Mouse (Mus musculus) neural tube, embryonic 13.5 days (tissue): ENCODE measurements around the gene Gpbar1. TPM values are rescaled to one million over a fixed set of nuclear protein-coding genes. Genes with fewer than 3 reads are reported as not detected.
A peak's percentile ranks its signal among the peaks of the same experiment; 100 is the strongest.

ENCODE experiments used
- ATAC-seq: fragments of 200-750 bp; cut with Nextera tagmentation; 2 replicates; pipeline ENCODE4 v1.8.0; 2017; ENCODE audit warnings: low read depth, mild to moderate bottlenecking, moderate TSS enrichment, moderate library complexity
- H3K27ac ChIP-seq: fragments of 300-500 bp; sonication (generic); replicated peaks from 2 replicates; pipeline ENCODE4 v1.5.1; 2015; ENCODE audit warnings: moderate library complexity, mild to moderate bottlenecking, inconsistent platforms
- H3K27me3 ChIP-seq: fragments of 300-500 bp; sonication (generic); 2 replicates; pipeline ENCODE4 v1.6.1; 2015; ENCODE audit warnings: mild to moderate bottlenecking, inconsistent platforms
- H3K36me3 ChIP-seq: fragments of 300-500 bp; sonication (generic); 2 replicates; pipeline ENCODE4 v1.6.1; 2015; ENCODE audit warnings: mild to moderate bottlenecking, inconsistent platforms
- H3K4me1 ChIP-seq: fragments of 300-500 bp; sonication (generic); replicated peaks from 2 replicates; pipeline ENCODE4 v1.6.1; 2015; ENCODE audit warnings: inconsistent platforms
- H3K4me2 ChIP-seq: fragments of 300-500 bp; sonication (generic); 2 replicates; pipeline ENCODE4 v1.6.1; 2015; ENCODE audit warnings: inconsistent platforms, mild to moderate bottlenecking, moderate library complexity
- H3K4me3 ChIP-seq: fragments of 300-500 bp; sonication (generic); 2 replicates; pipeline ENCODE4 v1.5.1; 2015; ENCODE audit warnings: mild to moderate bottlenecking, inconsistent platforms
- H3K9ac ChIP-seq: fragments of 300-500 bp; sonication (generic); 2 replicates; pipeline ENCODE4 v1.6.1; 2015; ENCODE audit warnings: moderate library complexity, mild to moderate bottlenecking, inconsistent platforms
- H3K9me3 ChIP-seq: fragments of 300-500 bp; sonication (generic); 2 replicates; pipeline ENCODE4 v1.6.1; 2016; ENCODE audit warnings: inconsistent platforms
- WGBS: fragments of 180-500 bp; shearing (Covaris S2); methylation state at CpG from one replicate; pipeline ENCODE4 v1.1.7; 2015; 5-methylcytosine and 5-hydroxymethylcytosine counted together
- polyA plus RNA-seq: library from polyadenylated mRNA; unstranded; fragments of >200 nt; fragmentation: Nextera tagmentation; extraction: Ambion mirVana; gene quantifications from 2 replicates; pipeline ENCODE4 v1.2.1, GENCODE M21; 2015

The Gpbar1 gene
- polyA plus RNA-seq, 1 experiment from 2014 or later, result not detected

DNA sequence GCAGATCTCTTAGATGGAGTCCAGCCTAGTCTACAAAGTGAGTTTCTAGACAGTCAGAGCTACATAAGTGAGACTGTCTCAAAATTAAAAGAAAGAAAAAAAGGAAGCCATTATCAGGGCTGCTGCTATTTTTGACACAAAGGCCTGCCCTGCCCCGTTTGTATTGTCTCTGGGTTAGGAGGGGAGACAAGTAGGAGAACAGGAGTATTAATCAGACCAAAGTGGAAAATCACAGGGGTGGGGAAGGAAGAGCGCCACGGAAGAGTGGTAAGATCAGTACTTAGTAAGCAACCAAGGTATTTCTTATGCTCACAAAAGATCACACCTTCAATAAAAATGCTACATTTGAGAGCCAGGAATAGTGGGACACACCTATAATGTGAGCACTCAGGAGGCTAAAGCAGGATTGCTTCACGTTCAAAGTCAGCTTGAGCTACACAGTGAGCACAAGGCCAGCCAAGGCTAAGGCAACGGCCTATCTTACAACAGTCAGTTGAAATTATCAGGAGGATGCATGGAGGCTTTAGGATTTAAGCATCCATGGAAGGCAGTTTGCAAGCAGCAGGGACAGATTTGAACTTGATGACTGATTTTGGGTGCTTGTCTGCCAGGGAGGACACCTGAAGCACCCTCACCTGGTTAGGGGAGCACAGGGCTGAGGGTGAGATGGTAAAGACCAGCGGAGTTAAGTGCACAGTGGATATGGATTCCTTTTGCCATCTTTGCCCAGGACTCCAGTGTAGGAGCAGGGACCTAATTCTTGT lies 22.2 kb downstream of the Gpbar1 start:
- 85% methylated on average over 6 of the region's 6 CpGs for WGBS
- no peak overlapping the region for H3K4me2 ChIP-seq
- peaks cover 31% of the 10 kb centered on the region for H3K4me1 ChIP-seq
- H3K27ac ChIP-seq, result no peak overlapping the region
- no peak overlapping the region; the same call in 1 of the 2 replicates for H3K9ac ChIP-seq
- peaks cover 36% of the 10 kb centered on the region for H3K27me3 ChIP-seq
- H3K36me3 ChIP-seq, result peaks cover 8% of the 10 kb centered on the region; the same call in 1 of the 2 replicates
- no peak for ATAC-seq
- no peak overlapping the region for H3K4me3 ChIP-seq
- no peaks in the 10 kb centered on the region for H3K9me3 ChIP-seq

DNA sequence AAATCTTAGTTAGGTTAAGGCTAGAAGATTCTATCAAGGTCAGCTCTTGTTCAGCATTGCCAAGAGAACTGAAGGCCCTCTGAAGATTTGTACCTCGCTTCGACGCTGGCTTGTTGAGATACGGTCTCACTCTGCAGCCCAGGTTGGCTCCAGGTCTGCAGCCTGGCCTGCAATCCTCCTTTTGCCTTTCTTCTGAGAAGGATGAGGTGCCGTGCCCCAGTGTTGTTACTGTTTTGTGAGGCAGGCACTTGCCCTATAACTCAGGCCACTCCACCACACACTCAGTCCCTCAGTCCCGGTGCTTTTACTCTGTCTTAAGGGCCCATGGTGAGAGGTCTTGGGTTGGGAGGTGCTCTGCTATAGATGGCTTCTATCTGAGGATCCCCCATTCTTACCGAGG lies 23.9 kb downstream of the Gpbar1 start:
- no peak overlapping the region for H3K9ac ChIP-seq
- H3K4me1 ChIP-seq, result peaks cover 14% of the 10 kb centered on the region
- no peaks in the 10 kb centered on the region for H3K9me3 ChIP-seq
- H3K4me3 ChIP-seq, result no peak overlapping the region
- H3K27me3 ChIP-seq, result peaks cover 36% of the 10 kb centered on the region
- H3K4me2 ChIP-seq, result no peak overlapping the region
- H3K27ac ChIP-seq, result no peak overlapping the region
- H3K36me3 ChIP-seq, result no peaks in the 10 kb centered on the region; the same call in 1 of the 2 replicates
- no peak for ATAC-seq
- 88% methylated on average over 7 of the region's 7 CpGs for WGBS

DNA sequence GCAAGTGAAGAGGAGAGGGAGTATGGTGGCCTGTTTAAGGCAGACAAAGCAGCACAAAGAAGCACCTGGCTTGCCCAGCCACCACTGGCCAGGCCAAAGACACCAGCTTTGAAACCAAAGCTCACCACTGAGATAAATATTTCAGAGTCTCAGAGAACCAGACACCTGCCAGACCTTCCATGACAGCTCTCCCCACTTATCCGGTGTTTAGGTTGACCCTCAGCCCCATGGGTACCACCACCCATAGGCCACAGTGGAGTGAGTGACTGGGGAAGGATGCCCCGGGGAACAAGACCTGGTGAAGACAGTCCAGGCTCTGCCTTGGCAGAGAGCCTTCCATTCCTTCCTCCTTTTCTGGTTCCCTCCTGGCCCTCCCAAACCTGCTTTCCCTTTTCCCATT lies 24.5 kb downstream of the Gpbar1 start:
- WGBS, result 79% methylated on average over 2 of the region's 2 CpGs
- peaks cover 36% of the 10 kb centered on the region for H3K27me3 ChIP-seq

DNA sequence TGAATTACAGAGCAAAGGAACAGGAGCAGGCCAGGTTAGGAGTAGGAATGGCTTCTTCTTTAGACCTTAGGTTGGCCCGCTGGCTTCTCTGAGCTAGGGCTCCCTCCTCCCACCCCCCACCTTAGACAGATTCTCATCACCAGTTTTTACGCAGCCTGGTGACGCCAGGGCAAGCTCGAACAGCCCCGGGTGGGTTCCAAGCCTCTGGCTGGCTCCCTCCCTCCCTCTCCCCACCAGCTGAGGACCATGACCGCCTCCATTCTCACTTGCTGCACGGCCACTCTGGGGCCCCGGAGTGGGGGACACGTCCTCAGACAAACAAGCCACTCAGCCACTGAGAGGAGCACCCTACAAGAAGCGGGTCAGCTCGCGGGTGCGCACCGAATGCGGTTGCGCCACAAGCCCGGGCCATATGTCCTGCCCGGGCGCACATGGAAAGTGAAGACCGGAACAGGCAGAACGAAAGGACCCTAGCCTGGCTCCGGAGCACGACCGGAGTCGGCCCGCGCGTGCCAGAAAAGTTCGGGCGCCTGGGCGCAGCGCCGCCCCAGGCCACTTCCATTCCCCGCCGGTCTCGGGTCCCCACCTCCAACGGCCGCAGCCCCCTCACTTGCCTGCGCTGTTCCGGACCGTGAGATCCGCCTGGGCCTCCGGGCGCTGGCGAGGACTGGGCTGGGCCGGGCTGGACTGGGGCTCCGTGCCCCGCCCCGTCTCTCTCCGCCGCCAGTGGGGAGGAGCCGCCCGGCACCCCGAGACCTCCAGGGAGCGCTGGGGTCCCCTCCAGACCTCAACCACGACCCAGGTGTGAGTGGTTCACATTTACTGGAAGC lies 25.4 kb downstream of the Gpbar1 start:
- Histone ChIP-seq H3K27ac (peak overlapping the region; percentile 67), H3K9me3 (no peaks in the 10 kb centered on the region), H3K9ac (peak overlapping the region; percentile 70), H3K4me2 (peak overlapping the region; percentile 68), H3K27me3 (peaks cover 36% of the 10 kb centered on the region), H3K4me1 (peaks cover 9% of the 10 kb centered on the region), H3K4me3 (peak overlapping the region; percentile 48), H3K36me3 (no peaks in the 10 kb centered on the region; the same call in 1 of the 2 replicates)
- ATAC-seq, result peak; percentile 86
- WGBS, result under 1% methylated on average over 56 of the region's 56 CpGs

More for the DNA sequence above, 24.5 kb downstream of the Gpbar1 start:
- H3K9me3 ChIP-seq, result no peaks in the 10 kb centered on the region
- peaks cover 9% of the 10 kb centered on the region for H3K4me1 ChIP-seq
- H3K36me3 ChIP-seq, result no peaks in the 10 kb centered on the region; the same call in 1 of the 2 replicates
- H3K4me2 ChIP-seq, result peak overlapping the region; percentile 68; the same call in 1 of the 2 replicates
- no peak overlapping the region for H3K4me3 ChIP-seq
- no peak overlapping the region for H3K9ac ChIP-seq
- H3K27ac ChIP-seq, result no peak overlapping the region
- ATAC-seq, result no peak

DNA sequence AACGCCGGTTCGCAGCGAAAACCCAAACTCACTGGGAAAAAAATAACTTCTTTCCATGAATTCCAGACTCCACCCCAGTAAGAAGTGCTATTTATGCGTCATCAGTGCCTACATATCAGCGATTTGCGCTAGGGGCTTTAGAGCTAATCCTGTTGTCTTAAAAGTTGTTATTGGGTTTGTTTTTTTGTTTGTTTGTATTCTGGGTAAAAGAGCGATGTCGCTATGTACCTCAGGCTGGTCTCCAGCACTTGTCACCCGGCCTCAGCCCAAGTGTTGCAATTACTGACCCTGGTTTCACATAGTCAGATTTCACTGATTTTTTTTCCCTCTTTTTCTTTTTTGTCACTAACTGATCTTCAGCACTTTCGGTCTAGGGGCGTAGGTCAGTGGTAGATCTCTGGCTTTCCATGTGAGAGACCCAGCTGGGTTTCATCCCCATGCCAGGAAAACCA lies 26.0 kb downstream of the Gpbar1 start:
- H3K36me3 ChIP-seq, result no peaks in the 10 kb centered on the region; the same call in 1 of the 2 replicates
- WGBS, result 10% methylated on average over 12 of the region's 12 CpGs
- H3K27me3 ChIP-seq, result peaks cover 36% of the 10 kb centered on the region
- H3K4me3 ChIP-seq, result peak overlapping the region; percentile 48
- H3K9ac ChIP-seq, result peak overlapping the region; percentile 70
- H3K4me1 ChIP-seq, result peaks cover 9% of the 10 kb centered on the region
- H3K4me2 ChIP-seq, result peak overlapping the region; percentile 68
- H3K27ac ChIP-seq, result peak overlapping the region; percentile 67; the same call in 1 of the 2 replicates
- no peaks in the 10 kb centered on the region for H3K9me3 ChIP-seq
- ATAC-seq, result no peak

DNA sequence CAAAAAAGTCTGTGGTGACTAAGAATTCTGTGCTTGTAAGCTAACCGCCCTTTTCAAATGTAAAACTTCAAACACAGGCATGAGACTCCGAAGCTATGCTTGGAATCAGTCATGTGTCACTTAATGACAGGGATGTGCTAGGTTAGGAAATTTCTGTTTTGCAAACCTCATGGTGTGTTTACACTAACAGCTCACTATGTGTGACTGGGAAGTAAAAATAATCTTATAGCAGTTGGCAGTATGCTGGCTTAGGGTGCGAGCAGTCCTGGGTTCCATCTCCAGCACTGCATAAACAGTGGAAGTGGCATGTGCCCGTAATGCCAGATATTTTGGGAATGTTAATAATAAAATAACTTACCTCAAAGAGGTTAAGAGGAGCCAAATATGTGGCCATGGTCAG lies 26.6 kb downstream of the Gpbar1 start:
- Histone ChIP-seq H3K36me3 (no peaks in the 10 kb centered on the region; the same call in 1 of the 2 replicates), H3K4me1 (peaks cover 9% of the 10 kb centered on the region), H3K4me2 (no peak overlapping the region), H3K27me3 (peaks cover 36% of the 10 kb centered on the region), H3K4me3 (no peak overlapping the region), H3K9ac (no peak overlapping the region), H3K9me3 (no peaks in the 10 kb centered on the region), H3K27ac (no peak overlapping the region)
- WGBS, result 70% methylated on average over 4 of the region's 4 CpGs
- ATAC-seq, result no peak

DNA sequence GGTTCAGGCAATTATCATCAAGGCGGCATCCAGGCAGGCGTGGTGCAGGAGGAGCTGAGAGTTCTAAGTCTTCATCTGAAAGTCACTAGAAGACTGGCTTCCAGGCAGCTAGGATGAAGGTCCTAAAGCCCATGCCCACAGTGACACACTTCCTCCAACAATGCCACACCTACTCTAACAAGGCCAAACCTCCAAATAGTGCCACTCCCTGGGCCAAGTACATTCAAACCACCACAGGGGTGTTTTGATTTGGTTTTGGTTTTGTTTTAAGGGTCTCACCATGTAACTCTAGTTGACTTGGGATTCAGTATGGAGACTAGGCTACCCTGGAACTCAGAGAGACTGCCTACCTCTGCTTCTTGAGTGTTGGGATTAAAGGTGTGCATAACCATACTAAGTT lies 27.2 kb downstream of the Gpbar1 start, which contains the start of gene Tmbim1:
TSS of gene Tmbim1 (minus strand) at position 101 of the 400 bp plus-strand sequence.
- H3K36me3 ChIP-seq, result no peaks in the 10 kb centered on the region; the same call in 1 of the 2 replicates
- no peak for ATAC-seq
- H3K27me3 ChIP-seq, result peaks cover 36% of the 10 kb centered on the region
- no peak within 1 kb of the TSS for H3K9ac ChIP-seq
- peak within 1 kb of the TSS; percentile 68 for H3K4me2 ChIP-seq
- 73% methylated on average over 2 of the region's 2 CpGs for WGBS
- no peaks in the 10 kb centered on the region for H3K9me3 ChIP-seq
- H3K4me1 ChIP-seq, result peaks cover 9% of the 10 kb centered on the region
- peak within 1 kb of the TSS; percentile 48; the same call in 1 of the 2 replicates for H3K4me3 ChIP-seq
- H3K27ac ChIP-seq, result no peak within 1 kb of the TSS

DNA sequence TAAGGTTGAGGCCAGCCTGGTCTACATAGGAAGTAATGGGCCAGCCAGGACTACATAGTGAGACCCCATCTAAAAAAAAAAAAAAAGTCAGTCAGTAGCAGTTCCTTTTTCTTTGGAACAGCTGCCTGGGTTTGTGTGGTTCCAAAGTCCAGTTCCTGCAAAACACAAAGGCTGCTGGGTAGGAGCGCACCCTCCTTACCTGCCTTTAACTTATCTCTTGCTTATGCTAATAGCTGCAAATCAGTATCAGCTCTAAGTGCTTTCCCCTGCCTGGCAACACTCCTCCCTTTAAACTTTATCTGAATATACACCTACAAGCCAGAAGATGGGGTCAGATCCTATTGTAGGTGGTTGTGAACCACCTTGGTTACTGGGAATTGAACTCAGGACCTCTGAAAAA lies 28.8 kb downstream of the Gpbar1 start:
- Histone ChIP-seq H3K27ac (no peak overlapping the region), H3K36me3 (no peaks in the 10 kb centered on the region), H3K4me2 (no peak overlapping the region), H3K4me3 (no peak overlapping the region), H3K4me1 (peaks cover 9% of the 10 kb centered on the region), H3K9ac (no peak overlapping the region), H3K9me3 (no peaks in the 10 kb centered on the region), H3K27me3 (peaks cover 29% of the 10 kb centered on the region)
- 97% methylated on average over 1 of the region's 1 CpGs for WGBS
- no peak for ATAC-seq

DNA sequence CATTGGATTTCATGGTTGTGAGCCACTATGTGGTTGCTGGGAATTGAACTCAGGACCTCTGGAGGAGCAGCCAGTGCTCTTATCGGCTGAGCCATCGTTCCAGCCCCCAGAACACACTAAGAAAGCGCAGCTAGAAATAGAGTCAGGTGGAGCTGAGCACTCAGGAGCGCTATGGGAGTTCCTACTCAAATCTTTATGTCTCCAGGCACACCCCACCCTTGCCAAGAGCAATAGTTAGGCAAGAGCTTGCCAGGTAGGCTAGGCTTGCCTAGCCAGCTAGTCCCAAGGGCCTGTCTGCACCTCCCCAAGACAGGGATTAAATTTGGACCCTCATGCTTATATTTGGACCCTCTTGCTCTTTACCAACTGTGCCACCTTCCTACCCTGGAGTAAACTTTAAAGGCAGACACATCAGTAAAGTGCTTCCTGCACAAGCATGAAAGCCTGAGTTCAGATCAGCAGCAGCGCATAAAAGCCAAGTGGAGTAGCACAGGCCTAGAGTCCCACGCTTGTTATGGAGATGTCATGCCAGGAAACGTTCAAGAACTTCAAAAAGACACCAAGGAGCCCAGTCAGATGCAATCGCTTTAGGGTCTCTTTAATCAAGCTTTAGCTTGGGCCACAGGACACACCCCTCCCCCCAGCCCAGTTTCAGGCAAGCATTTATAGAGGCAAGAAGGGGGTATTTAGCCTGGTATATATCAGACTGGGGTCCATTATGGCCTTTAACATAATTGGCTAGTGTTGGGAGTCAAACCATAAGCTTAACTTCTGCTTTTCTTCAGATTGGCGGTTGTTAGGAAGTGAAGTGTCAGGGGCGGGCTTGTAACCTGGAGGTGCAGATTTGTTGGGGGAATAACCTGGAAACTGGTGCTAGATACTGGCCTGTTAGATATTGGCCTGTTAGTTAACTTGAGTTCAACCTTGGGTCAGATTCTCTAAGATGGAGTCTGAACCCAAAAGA lies 29.9 kb downstream of the Gpbar1 start:
- H3K27ac ChIP-seq, result no peak overlapping the region
- H3K36me3 ChIP-seq, result no peaks in the 10 kb centered on the region
- H3K9me3 ChIP-seq, result no peaks in the 10 kb centered on the region
- 61% methylated on average over 10 of the region's 10 CpGs for WGBS
- no peak overlapping the region for H3K9ac ChIP-seq
- ATAC-seq, result no peak
- no peak overlapping the region for H3K4me2 ChIP-seq
- H3K4me3 ChIP-seq, result no peak overlapping the region
- H3K27me3 ChIP-seq, result peaks cover 18% of the 10 kb centered on the region
- peaks cover 9% of the 10 kb centered on the region for H3K4me1 ChIP-seq

DNA sequence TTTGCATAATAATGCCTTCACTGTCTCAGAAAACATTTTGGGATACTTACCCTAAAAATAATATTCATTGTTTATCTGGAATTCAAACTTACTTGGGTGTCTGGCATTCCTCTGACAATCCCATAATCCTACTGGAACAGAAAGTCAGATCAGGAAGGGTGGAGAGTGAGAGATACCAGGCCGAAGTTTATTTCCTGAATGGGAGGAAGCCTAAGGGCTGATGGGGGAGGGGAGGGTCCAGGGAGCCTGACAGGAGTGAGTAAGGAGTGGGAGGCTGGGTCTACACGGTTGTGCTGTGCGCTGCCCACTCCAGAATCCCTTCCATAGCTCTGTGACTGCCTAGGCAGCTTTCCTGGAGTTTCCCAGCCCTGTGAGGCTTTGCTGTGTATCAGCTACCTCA lies 31.4 kb downstream of the Gpbar1 start:
- Histone ChIP-seq H3K4me2 (no peak overlapping the region), H3K27me3 (0 out of 2 replicates have a peak, but pooled peaks cover 5% of the 10 kb centered on the region), H3K9me3 (no peaks in the 10 kb centered on the region), H3K4me3 (no peak overlapping the region), H3K9ac (no peak overlapping the region), H3K4me1 (no peaks in the 10 kb centered on the region), H3K27ac (no peak overlapping the region), H3K36me3 (no peaks in the 10 kb centered on the region)
- ATAC-seq, result no peak
- 60% methylated on average over 3 of the region's 3 CpGs for WGBS

DNA sequence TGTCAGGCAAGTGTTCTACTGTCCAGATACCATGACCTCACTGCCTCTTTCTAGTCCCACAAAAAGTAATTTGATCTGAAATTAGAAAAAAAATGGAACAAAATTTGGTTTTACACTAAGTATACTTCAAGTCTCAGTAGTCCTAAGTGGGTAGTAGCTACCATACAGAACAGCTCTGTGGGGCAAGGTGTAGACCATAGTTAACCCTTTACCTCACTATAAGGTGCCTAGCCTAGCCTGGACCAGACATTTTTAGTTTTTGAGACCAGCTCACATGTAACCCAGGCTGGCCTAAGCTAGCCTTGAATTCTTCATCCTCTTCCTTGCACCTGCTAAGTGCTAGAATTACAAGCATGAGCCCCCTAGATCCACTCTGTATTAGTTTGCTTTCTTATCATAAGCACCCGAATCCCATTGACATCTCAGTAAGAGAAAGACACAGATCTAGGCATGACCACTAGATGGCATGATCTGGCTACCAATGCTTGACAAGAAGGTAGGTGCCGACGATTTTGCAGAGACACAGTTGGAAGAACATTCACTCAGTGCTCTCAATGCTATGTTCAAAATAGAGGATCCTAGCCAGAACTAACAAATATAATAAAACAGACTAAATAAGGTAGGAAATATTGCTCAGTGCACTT lies 34.8 kb downstream of the Gpbar1 start:
- H3K4me2 ChIP-seq, result no peak overlapping the region
- H3K27me3 ChIP-seq, result no peaks in the 10 kb centered on the region
- H3K9me3 ChIP-seq, result no peaks in the 10 kb centered on the region
- H3K27ac ChIP-seq, result no peak overlapping the region
- no peak overlapping the region for H3K9ac ChIP-seq
- H3K4me3 ChIP-seq, result no peak overlapping the region
- H3K36me3 ChIP-seq, result no peaks in the 10 kb centered on the region
- H3K4me1 ChIP-seq, result peaks cover 4% of the 10 kb centered on the region; the same call in 1 of the 2 replicates
- 3% methylated on average over 3 of the region's 3 CpGs for WGBS
- peak; percentile 59; the same call in 1 of the 2 replicates for ATAC-seq
